Mouse (Mus musculus) lung, postnatal 14 days (tissue): ENCODE results near the gene Pank4.

Source experiments
- DNase-seq: peaks from one replicate; pipeline ENCODE4 v3.0.0; 2021

Gene Pank4

DNA sequence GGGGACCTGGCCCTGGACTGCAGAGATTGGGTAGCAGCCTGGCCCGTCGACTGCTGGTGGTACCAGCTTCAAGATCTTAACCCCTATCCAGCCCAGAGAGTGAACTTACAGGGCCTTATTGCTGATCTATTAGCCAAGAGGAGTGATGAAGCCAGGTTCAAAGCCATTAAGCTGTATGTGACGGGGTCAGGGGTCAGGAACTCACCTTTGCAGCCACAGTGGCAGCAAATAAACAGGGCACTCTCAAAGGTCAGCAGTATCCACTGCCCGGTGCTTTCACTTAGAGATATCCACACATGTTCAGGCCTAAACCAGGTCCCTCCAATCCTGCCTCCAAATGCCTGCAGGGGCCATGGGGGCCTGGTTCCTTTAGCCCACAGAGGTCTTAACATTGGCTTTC is 51.6 kb downstream of the Pank4 start:
- DNase-seq, result no peak

- no peak for DNase-seq
Measured at GRCm38 (mm10) chr4:155016807-155017206, 52.9 kb downstream of the Pank4 start.

GRCm38 (mm10) chr4:155017253-155017878 is 53.4 kb downstream of the Pank4 start:
- DNase-seq, result no peak

GRCm38 (mm10) chr4:155018066-155018465 is 54.1 kb downstream of the Pank4 start:
- DNase-seq, result no peak

DNA sequence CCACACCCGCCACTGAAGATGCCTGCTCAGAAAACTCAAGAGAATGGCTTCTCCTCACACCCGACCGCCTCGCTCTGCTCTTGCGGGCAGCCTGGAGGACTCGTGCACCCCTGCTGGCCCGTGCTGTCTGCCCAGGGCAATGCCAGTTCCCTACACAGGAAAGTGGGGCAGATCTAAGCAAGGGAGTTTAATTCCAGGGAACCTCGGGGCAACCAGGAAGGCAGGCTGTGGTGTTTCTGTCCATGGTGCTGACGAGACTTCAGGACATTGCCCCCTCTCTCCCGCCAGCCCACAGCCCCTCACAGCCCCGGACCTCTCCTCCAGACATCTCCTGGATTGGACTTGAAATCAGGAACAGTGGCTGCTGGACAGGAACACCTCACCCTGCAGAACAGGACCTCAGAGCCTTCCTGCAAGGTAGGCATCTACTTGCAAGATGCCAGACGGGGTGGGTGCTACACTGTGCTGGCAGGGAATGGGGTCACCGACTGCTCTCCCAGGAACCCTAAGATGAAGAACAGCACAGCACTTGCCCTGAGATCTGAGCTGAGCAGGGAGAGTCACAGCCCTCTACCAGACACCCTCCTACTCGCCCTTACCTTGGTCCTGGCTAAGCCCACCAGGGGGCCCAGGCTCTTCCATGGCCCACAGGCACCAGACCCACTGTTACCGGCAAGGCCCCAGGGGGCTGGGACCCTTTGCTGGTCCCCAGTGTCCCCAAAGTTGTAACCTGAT is 54.8 kb downstream of the Pank4 start:
- DNase-seq, result peak; percentile 55

GRCm38 (mm10) chr4:155019336-155019847 is 55.5 kb downstream of the Pank4 start:
- peak; percentile 61 for DNase-seq

GRCm38 (mm10) chr4:155020141-155020540 is 56.2 kb downstream of the Pank4 start:
- DNase-seq, result no peak

DNA sequence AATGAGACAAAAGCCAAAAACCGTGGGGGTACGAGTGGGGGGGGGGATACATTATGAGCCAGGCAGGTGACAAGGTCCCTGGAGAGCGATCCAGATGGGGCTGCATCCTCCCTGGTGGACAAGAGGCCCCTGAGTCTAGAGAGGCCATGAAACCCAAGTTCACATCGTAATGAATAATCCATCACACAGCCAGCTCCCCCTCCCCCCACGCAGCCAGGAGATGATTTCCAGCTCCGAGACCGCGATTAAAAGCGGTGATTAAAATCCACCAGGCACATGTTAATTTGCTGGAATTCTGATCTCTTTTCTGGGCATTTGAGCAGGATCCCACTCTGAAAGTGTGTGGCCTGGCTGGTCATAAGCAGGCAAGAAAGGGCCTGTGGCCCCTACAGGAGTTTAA is 56.9 kb downstream of the Pank4 start:
- no peak for DNase-seq

GRCm38 (mm10) chr4:155022228-155022855 is 58.4 kb downstream of the Pank4 start:
- no peak for DNase-seq

- DNase-seq, result no peak
Measured at GRCm38 (mm10) chr4:155024170-155025010, 60.5 kb downstream of the Pank4 start.
